Mouse (Mus musculus): ENCODE measurements around the gene Yod1.

GRCm38 (mm10) chr1:130728708-130729107, 11.6 kb downstream of the Yod1 start:
- TF ChIP-seq CTCF (IDR thresholded peaks at IDR 0.05; ENCODE audit: control insufficient read depth, insufficient read depth, insufficient replicate concordance, low read depth, low read length): no peak
- no peak for TF ChIP-seq POLR2A (IDR thresholded peaks at IDR 0.05; ENCODE audit: control insufficient read depth, low read depth, low read length)

All from testis, adult 2 months (tissue).